Mouse (Mus musculus): ENCODE measurements at regions not wholly inside any gene's neighbourhood (a gene's known extent, or its start where the extent isn't known, plus 50 kb on each side); places are given as distances from the start of the nearest gene placed in this dataset.

GRCm38 (mm10) chr15:68457239-68457638 lies 1956.5 kb upstream of the Lrrc6 start:
- TF ChIP-seq CTCF (conservative IDR thresholded peaks at IDR 0.05; ENCODE audit: insufficient read depth, insufficient read length, low read depth, low read length) (no peak), POLR2A (IDR thresholded peaks at IDR 0.05; ENCODE audit: low read depth, low read length) (no peak)
